Mouse (Mus musculus): ENCODE results near the gene Lrrc4. TPM values are rescaled to one million over a fixed set of nuclear protein-coding genes. Genes with fewer than 3 reads are reported as not detected.

Lrrc4 gene
- total RNA-seq, 2 experiments from 2014 or later, result 86.3 to 97.2 TPM

DNA sequence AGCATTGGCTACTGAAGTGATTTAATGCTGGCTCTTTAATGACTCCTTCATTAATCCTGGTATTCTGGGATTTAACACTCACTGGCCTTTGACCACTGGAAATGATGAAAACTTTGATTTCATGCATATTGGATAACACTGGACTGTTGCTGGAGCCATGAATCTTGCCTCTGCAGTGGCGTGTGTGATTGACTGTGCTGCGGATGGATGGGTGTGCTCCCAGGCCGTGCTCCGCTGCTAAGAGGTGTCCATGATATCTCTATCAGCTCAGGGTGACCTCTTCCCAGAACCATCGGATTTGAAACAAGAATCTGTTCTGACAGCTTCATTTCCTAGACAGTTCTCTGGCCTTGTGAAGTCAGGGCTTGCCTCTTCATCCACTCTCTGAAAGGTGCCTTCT lies 145.8 kb downstream of the Lrrc4 start:
- no peak for DNase-seq (ENCODE audit: extremely low spot score in 1 of 2, low spot score in 1 of 2)

GRCm38 (mm10) chr6:28685052-28685451 lies 146.5 kb downstream of the Lrrc4 start:
- no peak for DNase-seq (ENCODE audit: extremely low spot score in 1 of 2, low spot score in 1 of 2)

- no peak for DNase-seq (ENCODE audit: extremely low spot score in 1 of 2, low spot score in 1 of 2)
These were observed 149.8 kb downstream of the Lrrc4 start for GRCm38 (mm10) chr6:28681521-28682457.

GRCm38 (mm10) chr6:28680537-28680936 lies 151.0 kb downstream of the Lrrc4 start:
- no peak for DNase-seq (ENCODE audit: extremely low spot score in 1 of 2, low spot score in 1 of 2)

- DNase-seq (ENCODE audit: extremely low spot score in 1 of 2, low spot score in 1 of 2), result no peak
These were observed 152.7 kb downstream of the Lrrc4 start for GRCm38 (mm10) chr6:28678896-28679295.

GRCm38 (mm10) chr6:28674686-28675085 lies 156.9 kb downstream of the Lrrc4 start:
- no peak for DNase-seq (ENCODE audit: extremely low spot score in 1 of 2, low spot score in 1 of 2)

GRCm38 (mm10) chr6:28672388-28672787 lies 159.2 kb downstream of the Lrrc4 start:
- DNase-seq (ENCODE audit: extremely low spot score in 1 of 2, low spot score in 1 of 2), result no peak

DNA sequence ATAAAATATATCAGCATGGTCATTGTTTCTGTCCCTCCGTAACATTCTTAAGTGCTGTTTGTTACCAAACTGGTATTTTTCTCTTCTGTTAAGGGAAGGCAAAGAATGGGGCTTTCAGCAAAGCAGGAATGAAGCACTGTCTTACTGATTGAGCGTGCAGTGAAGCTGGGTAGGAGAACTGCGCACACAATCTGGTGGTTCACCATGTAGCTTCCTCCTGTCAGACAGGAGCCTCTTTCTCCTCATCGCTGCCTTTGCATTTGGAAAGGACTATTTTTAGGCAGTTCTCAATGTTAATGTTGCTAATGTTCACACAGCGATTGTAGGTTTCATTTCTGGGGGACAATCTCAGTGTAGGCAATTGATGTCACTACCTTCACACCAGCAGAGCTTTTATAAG lies 162.3 kb downstream of the Lrrc4 start:
- DNase-seq (ENCODE audit: extremely low spot score in 1 of 2, low spot score in 1 of 2), result no peak

DNA sequence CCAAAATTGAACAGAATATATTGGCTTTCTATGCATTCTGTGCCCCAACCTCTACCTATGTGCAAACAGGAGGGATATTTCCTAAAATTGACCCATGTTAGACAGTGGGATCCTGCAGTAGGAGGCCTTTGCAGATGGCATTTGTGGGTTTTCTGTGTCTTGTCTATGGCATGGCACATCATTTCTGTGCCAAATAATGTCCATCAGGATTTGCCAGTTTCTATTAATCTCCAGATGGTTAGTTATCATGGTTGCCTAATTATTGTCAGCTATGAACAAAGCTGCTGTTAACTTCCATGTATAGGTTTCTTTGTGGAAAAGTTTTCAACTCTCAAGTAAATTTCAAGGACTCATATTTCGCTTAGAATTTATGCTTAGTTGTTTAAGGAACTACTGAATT lies 164.0 kb downstream of the Lrrc4 start:
- no peak for DNase-seq (ENCODE audit: extremely low spot score in 1 of 2, low spot score in 1 of 2)

- DNase-seq (ENCODE audit: extremely low spot score in 1 of 2, low spot score in 1 of 2), result no peak
These were observed 166.8 kb downstream of the Lrrc4 start for GRCm38 (mm10) chr6:28664716-28665115.

DNA sequence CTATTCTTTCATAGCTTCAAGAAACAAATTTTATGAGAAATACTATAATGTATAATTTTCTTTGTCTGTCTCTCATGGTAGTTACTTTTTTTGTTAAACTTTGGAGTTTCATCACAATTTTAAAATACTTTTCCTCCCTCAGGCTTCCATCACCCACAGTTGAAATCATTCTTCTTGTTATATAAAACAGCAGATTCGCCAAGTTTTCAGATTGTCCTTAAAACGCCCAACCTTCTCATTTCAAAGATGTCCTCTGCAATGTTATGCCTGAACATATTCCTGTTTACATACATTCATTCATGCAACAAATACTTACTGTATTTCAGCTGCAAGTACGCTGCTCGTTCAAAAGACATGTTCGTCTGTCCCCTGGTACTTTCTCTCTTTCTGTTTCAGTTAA lies 167.9 kb downstream of the Lrrc4 start:
- DNase-seq (ENCODE audit: extremely low spot score in 1 of 2, low spot score in 1 of 2), result no peak

- no peak for DNase-seq (ENCODE audit: extremely low spot score in 1 of 2, low spot score in 1 of 2)
These were observed 168.5 kb downstream of the Lrrc4 start for GRCm38 (mm10) chr6:28663004-28663403.

DNA sequence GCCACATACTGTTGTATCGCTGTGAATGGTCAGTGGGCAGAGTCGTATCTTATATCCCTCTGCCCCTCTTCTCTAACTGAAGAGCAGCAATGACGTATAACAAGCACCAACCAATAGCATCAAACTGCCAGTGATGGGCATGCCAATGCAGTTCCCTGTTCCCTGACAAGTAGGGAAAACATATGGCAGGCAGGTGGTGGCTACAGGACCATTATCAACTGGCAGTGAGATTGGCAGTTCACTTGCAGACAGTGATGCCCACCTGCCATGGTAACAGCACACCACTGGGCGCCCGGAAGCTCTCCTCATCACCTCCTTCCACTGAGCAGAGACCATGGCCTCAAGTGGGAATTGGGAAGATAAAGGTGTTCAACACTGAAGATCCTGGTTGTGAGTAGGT lies 175.0 kb downstream of the Lrrc4 start:
- no peak for DNase-seq (ENCODE audit: extremely low spot score in 1 of 2, low spot score in 1 of 2)

DNA sequence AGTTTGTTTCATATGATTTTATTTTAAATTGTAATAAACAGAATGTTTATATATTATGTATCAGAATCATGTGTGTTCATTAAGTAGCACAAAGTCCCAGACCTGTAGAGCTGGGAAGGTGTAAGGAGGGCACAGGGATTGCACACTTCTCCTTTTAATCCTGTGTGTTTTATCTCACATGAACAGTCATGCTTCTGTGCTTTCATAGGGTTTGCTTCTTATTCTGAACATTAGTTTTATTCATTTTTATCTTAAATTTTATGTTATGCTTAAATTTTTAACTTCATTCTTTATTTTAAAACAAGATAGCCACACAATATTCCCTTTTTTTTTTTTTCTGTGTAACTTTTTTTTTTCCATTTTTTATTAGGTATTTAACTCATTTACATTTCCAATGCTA lies 186.3 kb downstream of the Lrrc4 start:
- no peak for DNase-seq (ENCODE audit: extremely low spot score in 1 of 2, low spot score in 1 of 2)

- DNase-seq (ENCODE audit: extremely low spot score in 1 of 2, low spot score in 1 of 2), result no peak
These were observed 188.6 kb downstream of the Lrrc4 start for GRCm38 (mm10) chr6:28642909-28643308.

DNA sequence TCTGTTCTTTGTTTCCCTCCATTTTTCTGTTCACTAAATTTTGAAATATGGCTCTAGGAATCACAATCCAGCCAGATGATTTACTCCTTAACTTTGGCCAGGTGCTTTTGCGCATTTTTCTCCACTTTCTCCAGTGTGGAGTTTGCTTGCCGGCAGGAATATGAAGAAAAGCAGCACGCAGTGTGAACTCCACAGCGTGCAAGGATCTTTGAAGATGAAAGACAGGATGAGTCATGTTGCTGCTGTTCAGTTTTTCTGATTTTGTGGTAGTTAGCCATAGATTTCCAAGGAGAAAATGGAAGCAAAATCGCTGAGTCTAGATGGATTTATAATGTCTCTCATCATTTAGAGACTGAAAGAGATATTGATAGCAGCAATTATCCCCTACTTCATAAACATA lies 191.5 kb downstream of the Lrrc4 start:
- no peak for DNase-seq (ENCODE audit: extremely low spot score in 1 of 2, low spot score in 1 of 2)

GRCm38 (mm10) chr6:28635531-28636348 lies 195.8 kb downstream of the Lrrc4 start:
- DNase-seq (ENCODE audit: extremely low spot score in 1 of 2, low spot score in 1 of 2), result no peak

DNA sequence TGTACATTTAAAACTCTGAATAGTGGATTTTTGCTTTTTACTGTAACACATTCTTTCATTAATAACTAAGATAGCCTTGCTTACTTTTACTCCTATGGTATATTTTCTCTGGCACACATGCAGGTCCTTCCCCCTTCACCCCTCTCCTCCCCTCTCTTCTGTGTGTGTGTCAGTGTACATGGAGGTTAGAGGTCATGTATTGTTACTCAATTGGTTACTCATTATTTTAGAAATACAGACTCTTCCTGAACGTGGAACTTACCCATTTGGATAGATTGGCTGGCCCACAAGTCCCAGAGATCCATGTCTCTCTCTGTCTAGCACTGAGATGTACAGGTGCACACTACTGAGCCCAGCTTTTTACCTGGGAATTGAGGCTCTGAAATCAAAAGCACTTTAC lies 196.5 kb downstream of the Lrrc4 start:
- no peak for DNase-seq (ENCODE audit: extremely low spot score in 1 of 2, low spot score in 1 of 2)

- no peak for DNase-seq (ENCODE audit: extremely low spot score in 1 of 2, low spot score in 1 of 2)
These were observed 197.9 kb downstream of the Lrrc4 start for GRCm38 (mm10) chr6:28633656-28634055.

DNA sequence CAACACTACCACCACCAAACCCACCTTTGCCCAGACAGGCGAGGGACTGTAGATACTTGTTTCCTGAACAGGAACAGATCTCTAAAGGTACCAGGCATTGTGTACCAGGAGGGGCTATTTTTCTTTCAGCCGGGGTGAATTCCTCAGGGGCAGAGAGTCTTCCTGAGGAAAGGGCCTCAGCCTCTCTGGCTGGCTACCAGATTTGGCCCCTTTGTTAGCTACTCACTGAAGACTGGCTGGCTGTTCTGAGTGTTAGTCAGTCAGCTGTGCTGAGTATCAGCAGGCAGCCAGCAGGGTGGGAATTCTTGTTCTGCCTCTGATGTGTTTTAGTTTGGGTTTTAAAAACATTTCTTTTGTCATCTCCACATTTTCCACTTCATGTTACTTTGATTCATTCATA lies 198.4 kb downstream of the Lrrc4 start:
- DNase-seq (ENCODE audit: extremely low spot score in 1 of 2, low spot score in 1 of 2), result no peak

- no peak for DNase-seq (ENCODE audit: extremely low spot score in 1 of 2, low spot score in 1 of 2)
These were observed 200.6 kb downstream of the Lrrc4 start for GRCm38 (mm10) chr6:28630926-28631325.
